Mouse (Mus musculus) neural tube, embryonic 11.5 days (tissue): ENCODE results near the gene Glis1. TPM values are rescaled to one million over a fixed set of nuclear protein-coding genes. Genes with fewer than 3 reads are reported as not detected.
A peak's percentile ranks its signal among the peaks of the same experiment; 100 is the strongest.

Experiments used
- ATAC-seq: fragments of 200-750 bp; cut with Nextera tagmentation; 2 replicates; pipeline ENCODE4 v1.8.0; 2017; ENCODE audit warnings: moderate number of reproducible peaks, mild to moderate bottlenecking, moderate TSS enrichment, moderate library complexity; ENCODE audit not compliant: insufficient read depth, low FRiP score, low TSS enrichment
- DNase-seq: peaks from one replicate; pipeline ENCODE4 v3.0.0-alpha.2; 2015; ENCODE audit warnings: low spot score
- H3K27ac ChIP-seq: fragments of 300-500 bp; sonication (generic); 2 replicates; pipeline ENCODE4 v1.5.1; 2014; ENCODE audit warnings: low read depth, mild to moderate bottlenecking, low read length
- H3K27me3 ChIP-seq: fragments of 300-500 bp; sonication (generic); 2 replicates; pipeline ENCODE4 v1.6.1; 2014; ENCODE audit warnings: mild to moderate bottlenecking, low read length, mixed read lengths; ENCODE audit not compliant: control insufficient read depth, insufficient read depth
- H3K36me3 ChIP-seq: fragments of 300-500 bp; sonication (generic); 2 replicates; pipeline ENCODE4 v1.6.1; 2014; ENCODE audit warnings: mild to moderate bottlenecking, low read length, moderate library complexity, mixed read lengths; ENCODE audit not compliant: control insufficient read depth, insufficient read depth
- H3K4me1 ChIP-seq: fragments of 300-500 bp; sonication (generic); 2 replicates; pipeline ENCODE4 v1.6.1; 2014; ENCODE audit warnings: low read length, mixed read lengths; ENCODE audit not compliant: control insufficient read depth, insufficient read depth
- H3K4me2 ChIP-seq: fragments of 300-500 bp; sonication (generic); 2 replicates; pipeline ENCODE4 v1.6.1; 2014; ENCODE audit warnings: low read depth, mild to moderate bottlenecking, moderate library complexity
- H3K4me3 ChIP-seq: fragments of 300-500 bp; sonication (generic); 2 replicates; pipeline ENCODE4 v1.5.1; 2014; ENCODE audit warnings: low read depth, low read length
- H3K9ac ChIP-seq: fragments of 300-500 bp; sonication (generic); 2 replicates; pipeline ENCODE4 v1.6.1; 2014; ENCODE audit warnings: mild to moderate bottlenecking, low read length
- H3K9me3 ChIP-seq: fragments of 300-500 bp; sonication (generic); 2 replicates; pipeline ENCODE4 v1.6.1; 2016; ENCODE audit warnings: low read length; ENCODE audit not compliant: control insufficient read depth
- WGBS: fragments of 180-500 bp; shearing (Covaris S2); extraction: QIAGEN DNeasy Blood & Tissue Kit; methylation state at CpG from one replicate; pipeline ENCODE4 v1.1.7; 2014; 5-methylcytosine and 5-hydroxymethylcytosine counted together
- polyA plus RNA-seq: library from polyadenylated mRNA; unstranded; fragments of >200 nt; fragmentation: Nextera tagmentation; extraction: Ambion mirVana; gene quantifications from 2 replicates; pipeline ENCODE4 v1.2.1, GENCODE M21; 2014

Gene Glis1
- polyA plus RNA-seq, 1 experiment from 2014 or later: 2.4 TPM

- Histone ChIP-seq H3K27me3 (no peaks in the 10 kb centered on the region), H3K4me1 (0 out of 2 replicates have a peak, but pooled peaks cover 1% of the 10 kb centered on the region), H3K4me2 (no peak overlapping the region), H3K36me3 (no peaks in the 10 kb centered on the region), H3K4me3 (no peak overlapping the region), H3K9ac (no peak overlapping the region), H3K27ac (no peak overlapping the region), H3K9me3 (no peaks in the 10 kb centered on the region)
- 82% methylated on average over 11 of the region's 11 CpGs for WGBS
- DNase-seq (no peak), ATAC-seq (no peak)
Observed at GRCm38 (mm10) chr4:107518766-107519165, 84.4 kb downstream of the Glis1 start.

- Histone ChIP-seq H3K4me3 (no peak overlapping the region), H3K36me3 (no peaks in the 10 kb centered on the region), H3K9me3 (no peaks in the 10 kb centered on the region), H3K4me2 (no peak overlapping the region), H3K27me3 (no peaks in the 10 kb centered on the region), H3K9ac (no peak overlapping the region), H3K27ac (no peak overlapping the region), H3K4me1 (0 out of 2 replicates have a peak, but pooled peaks cover 2% of the 10 kb centered on the region)
- 86% methylated on average over 5 of the region's 5 CpGs for WGBS
- no peak for ATAC-seq
- DNase-seq: no peak
Observed at GRCm38 (mm10) chr4:107520071-107520470, 85.7 kb downstream of the Glis1 start.

- Histone ChIP-seq H3K27me3 (no peaks in the 10 kb centered on the region), H3K9ac (no peak overlapping the region), H3K36me3 (no peaks in the 10 kb centered on the region), H3K9me3 (no peaks in the 10 kb centered on the region), H3K27ac (no peak overlapping the region), H3K4me3 (no peak overlapping the region), H3K4me1 (0 out of 2 replicates have a peak, but pooled peaks cover 2% of the 10 kb centered on the region), H3K4me2 (no peak overlapping the region)
- ATAC-seq (no peak), DNase-seq (no peak)
- WGBS: 59% methylated on average over 4 of the region's 5 CpGs
Observed at GRCm38 (mm10) chr4:107520816-107521215, 86.4 kb downstream of the Glis1 start.

- no peaks in the 10 kb centered on the region for H3K36me3 ChIP-seq
- DNase-seq (no peak), ATAC-seq (no peak)
- no peak overlapping the region for H3K9ac ChIP-seq
- no peak overlapping the region for H3K4me2 ChIP-seq
- no peaks in the 10 kb centered on the region for H3K27me3 ChIP-seq
- WGBS: 40% methylated on average over 11 of the region's 11 CpGs
- H3K4me3 ChIP-seq: no peak overlapping the region
- H3K9me3 ChIP-seq: no peaks in the 10 kb centered on the region
- no peak overlapping the region for H3K27ac ChIP-seq
- 0 out of 2 replicates have a peak, but pooled peaks cover 2% of the 10 kb centered on the region for H3K4me1 ChIP-seq
Observed at GRCm38 (mm10) chr4:107523607-107524151, 89.3 kb downstream of the Glis1 start.

- Histone ChIP-seq H3K27me3 (no peaks in the 10 kb centered on the region), H3K36me3 (no peaks in the 10 kb centered on the region), H3K4me2 (no peak overlapping the region), H3K27ac (no peak overlapping the region), H3K9me3 (no peaks in the 10 kb centered on the region), H3K9ac (no peak overlapping the region), H3K4me1 (peaks cover 8% of the 10 kb centered on the region), H3K4me3 (no peak overlapping the region)
- WGBS: 81% methylated on average over 11 of the region's 11 CpGs
- ATAC-seq: no peak
- no peak for DNase-seq
Observed at GRCm38 (mm10) chr4:107535126-107535525, 100.7 kb downstream of the Glis1 start.

- Histone ChIP-seq H3K27ac (no peak overlapping the region), H3K9ac (no peak overlapping the region), H3K27me3 (no peaks in the 10 kb centered on the region), H3K36me3 (no peaks in the 10 kb centered on the region), H3K4me1 (peaks cover 8% of the 10 kb centered on the region), H3K9me3 (no peaks in the 10 kb centered on the region), H3K4me3 (no peak overlapping the region), H3K4me2 (no peak overlapping the region)
- DNase-seq (peak; percentile 59), ATAC-seq (no peak)
- 32% methylated on average over 13 of the region's 13 CpGs for WGBS
Observed at GRCm38 (mm10) chr4:107538116-107538515, 103.7 kb downstream of the Glis1 start.

GRCm38 (mm10) chr4:107538561-107538960 lies 104.2 kb downstream of the Glis1 start:
- H3K4me1 ChIP-seq: peaks cover 8% of the 10 kb centered on the region
- no peak for DNase-seq
- no peaks in the 10 kb centered on the region for H3K36me3 ChIP-seq
- H3K27me3 ChIP-seq: no peaks in the 10 kb centered on the region
- H3K4me3 ChIP-seq: no peak overlapping the region
- H3K27ac ChIP-seq: no peak overlapping the region
- H3K9ac ChIP-seq: no peak overlapping the region
- H3K9me3 ChIP-seq: no peaks in the 10 kb centered on the region
- no peak overlapping the region for H3K4me2 ChIP-seq
- WGBS: 62% methylated on average over 3 of the region's 3 CpGs
- no peak for ATAC-seq

GRCm38 (mm10) chr4:107539021-107539420 lies 104.6 kb downstream of the Glis1 start:
- Histone ChIP-seq H3K36me3 (no peaks in the 10 kb centered on the region), H3K9me3 (no peaks in the 10 kb centered on the region), H3K4me1 (peaks cover 8% of the 10 kb centered on the region), H3K27ac (no peak overlapping the region), H3K9ac (no peak overlapping the region), H3K4me3 (no peak overlapping the region), H3K27me3 (no peaks in the 10 kb centered on the region), H3K4me2 (no peak overlapping the region)
- DNase-seq: no peak
- no peak for ATAC-seq
- WGBS: 79% methylated on average over 3 of the region's 3 CpGs

GRCm38 (mm10) chr4:107541821-107542220 lies 107.4 kb downstream of the Glis1 start:
- ATAC-seq (no peak), DNase-seq (no peak)
- WGBS: 80% methylated on average over 4 of the region's 4 CpGs

More at GRCm38 (mm10) chr4:107541821-107542220, 107.4 kb downstream of the Glis1 start:
- Histone ChIP-seq H3K9ac (no peak overlapping the region), H3K36me3 (no peaks in the 10 kb centered on the region), H3K27ac (no peak overlapping the region), H3K4me3 (no peak overlapping the region), H3K9me3 (no peaks in the 10 kb centered on the region), H3K4me2 (no peak overlapping the region), H3K27me3 (no peaks in the 10 kb centered on the region), H3K4me1 (peaks cover 8% of the 10 kb centered on the region)
